Mouse (Mus musculus) heart, adult 2 months (tissue): Measurements from ENCODE around the gene Kl.

Source experiments
- EP300 ChIP-seq: fragments of 200-500 bp; IDR thresholded peaks from 2 replicates; pipeline ENCODE4 v1.6.1; 2011; ENCODE audit warnings: low read depth, low read length, control low read depth; ENCODE audit not compliant: insufficient read depth
- POLR2A ChIP-seq: fragments of 200-500 bp; IDR thresholded peaks from 2 replicates; pipeline ENCODE4 v1.6.1; 2011; ENCODE audit warnings: mild to moderate bottlenecking, low read depth, low read length, control low read depth; ENCODE audit not compliant: insufficient read depth

GRCm38 (mm10) chr5:150974226-150974625 lies 21.8 kb downstream of the Kl start:
- TF ChIP-seq EP300 (no peak), POLR2A (no peak)
